Mouse (Mus musculus) bone marrow, adult 2 months (tissue): Measurements from ENCODE around the gene Enoph1. TPM values are rescaled to one million over a fixed set of nuclear protein-coding genes. Genes with fewer than 3 reads are reported as not detected.

ENCODE experiments used
- H3K27ac ChIP-seq: fragments of 200-500 bp; 2 replicates; pipeline ENCODE4 v1.5.1; 2012; ENCODE audit warnings: low read depth, mild to moderate bottlenecking, control low read depth, inconsistent platforms, low read length; ENCODE audit not compliant: control insufficient read depth, poor library complexity, insufficient read depth
- H3K4me1 ChIP-seq: fragments of 200-500 bp; 2 replicates; pipeline ENCODE4 v1.6.1; 2011; ENCODE audit warnings: low read length; ENCODE audit not compliant: control insufficient read depth, insufficient read depth
- H3K4me3 ChIP-seq: fragments of 200-500 bp; replicated peaks from 2 replicates; pipeline ENCODE3; 2011; ENCODE audit warnings: mild to moderate bottlenecking, low read depth, low read length, control low read depth; ENCODE audit not compliant: control insufficient read depth
- CTCF ChIP-seq: fragments of 200-500 bp; IDR thresholded peaks from 2 replicates; pipeline ENCODE4 v1.5.1; 2011; ENCODE audit warnings: low read length, control low read depth; ENCODE audit not compliant: control insufficient read depth, insufficient read depth
- POLR2A ChIP-seq: fragments of 200-500 bp; IDR thresholded peaks from 2 replicates; pipeline ENCODE4 v1.6.1; 2011; ENCODE audit warnings: low read depth, mild to moderate bottlenecking, control low read depth, low read length, borderline replicate concordance; ENCODE audit not compliant: control insufficient read depth
- WGBS: fragments of 180-500 bp; shearing (Covaris S2); methylation state at CpG from one replicate; pipeline ENCODE4 v1.1.7; 2018; 5-methylcytosine and 5-hydroxymethylcytosine counted together
- polyA plus RNA-seq: library from polyadenylated mRNA; stranded (reverse); fragments of >200 nt; gene quantifications from 2 replicates; pipeline ENCODE4 v1.2.4, GENCODE M21; 2011; ENCODE audit warnings: low replicate concordance; ENCODE audit not compliant: missing spikeins, insufficient read depth, insufficient read length

Enoph1 gene
- polyA plus RNA-seq, 1 experiment, result 7.5 TPM

DNA sequence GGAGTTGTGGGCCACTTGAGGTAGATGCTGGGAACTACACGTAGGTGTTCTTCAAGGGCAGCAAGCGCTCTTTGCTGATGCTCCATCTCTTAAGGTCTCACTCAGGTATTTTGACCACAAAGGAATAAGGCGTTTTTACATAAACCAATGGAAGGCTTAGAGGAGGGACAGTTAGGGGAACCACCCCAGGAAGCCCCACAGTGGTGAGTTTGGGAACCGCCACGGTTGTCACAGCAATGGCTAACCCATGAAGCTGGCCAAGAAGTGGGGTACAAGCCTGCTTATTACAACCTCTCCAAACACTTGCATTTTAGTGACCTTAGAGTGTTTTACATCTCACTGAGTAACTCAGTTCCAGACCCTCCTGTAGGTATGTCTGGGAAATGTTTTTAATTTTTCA lies 31.8 kb downstream of the Enoph1 start:
- Histone ChIP-seq H3K4me1 (no peaks in the 10 kb centered on the region; the same call in 1 of the 2 replicates), H3K4me3 (no peak overlapping the region), H3K27ac (no peak overlapping the region)
- 85% methylated on average over 5 of the region's 5 CpGs for WGBS
- no peak for TF ChIP-seq CTCF
- no peak for TF ChIP-seq POLR2A

- TF ChIP-seq CTCF, result no peak
- TF ChIP-seq POLR2A, result no peak
- Histone ChIP-seq H3K27ac (no peak overlapping the region), H3K4me3 (no peak overlapping the region), H3K4me1 (no peaks in the 10 kb centered on the region; the same call in 1 of the 2 replicates)
- WGBS, result 89% methylated on average over 9 of the region's 9 CpGs
Observed at GRCm38 (mm10) chr5:100072557-100072956, 32.8 kb downstream of the Enoph1 start.

- Histone ChIP-seq H3K4me3 (no peak overlapping the region), H3K27ac (no peak overlapping the region), H3K4me1 (no peaks in the 10 kb centered on the region; the same call in 1 of the 2 replicates)
- TF ChIP-seq CTCF (no peak), POLR2A (no peak)
- WGBS, result 65% methylated on average over 4 of the region's 4 CpGs
Observed at GRCm38 (mm10) chr5:100074571-100074970, 34.8 kb downstream of the Enoph1 start.

DNA sequence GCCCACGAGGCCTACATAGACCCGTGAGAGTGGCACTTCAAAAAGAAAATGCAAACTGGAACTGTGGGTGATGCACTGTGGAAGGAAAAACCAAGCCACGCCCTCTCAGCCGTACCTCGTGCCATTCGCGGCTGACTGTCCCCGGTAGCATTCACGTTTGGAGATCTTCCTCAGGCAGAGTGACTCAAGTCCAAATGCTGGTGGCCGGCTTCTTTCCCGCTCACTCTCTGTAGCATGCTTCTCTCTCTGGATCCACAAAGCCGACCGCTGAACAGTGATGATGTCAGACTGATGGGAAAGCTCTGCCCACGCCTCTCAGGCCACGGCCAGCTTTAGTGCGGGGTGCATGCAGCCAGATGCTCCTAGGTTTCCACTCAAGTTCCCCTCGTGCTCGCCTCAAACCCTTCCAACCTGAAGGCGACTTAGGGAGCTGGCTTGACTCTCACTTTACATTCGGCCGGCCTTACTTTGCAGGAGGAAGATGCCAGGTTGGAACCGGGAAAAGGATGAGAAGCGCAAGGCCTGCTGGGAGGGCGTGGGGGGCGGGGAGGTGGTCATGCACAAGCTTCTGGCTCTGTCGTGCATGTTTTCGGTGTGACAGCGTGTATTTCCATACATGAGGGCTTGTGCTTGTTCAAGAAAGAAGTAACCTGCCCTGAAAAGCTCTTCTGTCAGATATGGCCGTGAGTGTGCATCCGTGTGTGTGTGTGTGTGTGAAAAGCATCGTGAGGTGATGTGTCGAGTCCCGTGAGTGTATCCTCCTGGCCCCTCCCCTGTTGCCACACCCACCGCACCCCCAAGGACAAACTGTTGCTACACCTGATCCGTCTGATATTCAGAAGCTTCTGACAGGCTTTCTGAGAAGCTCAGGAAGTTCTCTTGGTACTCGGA lies 39.5 kb downstream of the Enoph1 start:
- Histone ChIP-seq H3K4me1 (no peaks in the 10 kb centered on the region; the same call in 1 of the 2 replicates), H3K4me3 (peak overlapping the region; percentile 1), H3K27ac (no peak overlapping the region)
- WGBS, result 36% methylated on average over 36 of the region's 36 CpGs
- no peak for TF ChIP-seq CTCF
- no peak for TF ChIP-seq POLR2A

GRCm38 (mm10) chr5:100079931-100080275 lies 40.1 kb downstream of the Enoph1 start:
- no peak overlapping the region for H3K4me3 ChIP-seq
- 70% methylated on average over 8 of the region's 8 CpGs for WGBS
- no peaks in the 10 kb centered on the region; the same call in 1 of the 2 replicates for H3K4me1 ChIP-seq
- H3K27ac ChIP-seq, result no peak overlapping the region
- TF ChIP-seq POLR2A, result no peak
- no peak for TF ChIP-seq CTCF

DNA sequence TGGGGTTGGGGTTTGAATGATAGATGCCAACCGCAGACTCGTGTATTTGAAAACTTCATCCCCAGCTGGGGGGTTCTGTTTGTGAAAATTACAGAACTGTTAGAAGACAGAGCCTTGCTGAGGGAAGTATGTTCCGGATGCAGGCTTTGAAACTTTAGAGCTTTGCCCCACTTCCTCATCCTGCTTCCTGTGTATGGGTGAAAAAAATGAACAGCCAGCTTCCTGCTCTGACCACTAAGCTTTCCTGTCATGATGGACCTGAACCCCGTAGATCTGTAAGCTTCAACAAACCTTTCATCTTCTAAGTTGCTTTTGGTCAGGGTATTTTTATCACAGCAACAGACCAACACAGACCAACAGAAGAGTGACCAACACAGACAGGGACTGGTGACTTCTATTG lies 42.2 kb downstream of the Enoph1 start:
- no peak overlapping the region for H3K27ac ChIP-seq
- no peak overlapping the region for H3K4me3 ChIP-seq
- 21% methylated on average over 4 of the region's 4 CpGs for WGBS
- TF ChIP-seq POLR2A (no peak), CTCF (no peak)
- no peaks in the 10 kb centered on the region; the same call in 1 of the 2 replicates for H3K4me1 ChIP-seq

DNA sequence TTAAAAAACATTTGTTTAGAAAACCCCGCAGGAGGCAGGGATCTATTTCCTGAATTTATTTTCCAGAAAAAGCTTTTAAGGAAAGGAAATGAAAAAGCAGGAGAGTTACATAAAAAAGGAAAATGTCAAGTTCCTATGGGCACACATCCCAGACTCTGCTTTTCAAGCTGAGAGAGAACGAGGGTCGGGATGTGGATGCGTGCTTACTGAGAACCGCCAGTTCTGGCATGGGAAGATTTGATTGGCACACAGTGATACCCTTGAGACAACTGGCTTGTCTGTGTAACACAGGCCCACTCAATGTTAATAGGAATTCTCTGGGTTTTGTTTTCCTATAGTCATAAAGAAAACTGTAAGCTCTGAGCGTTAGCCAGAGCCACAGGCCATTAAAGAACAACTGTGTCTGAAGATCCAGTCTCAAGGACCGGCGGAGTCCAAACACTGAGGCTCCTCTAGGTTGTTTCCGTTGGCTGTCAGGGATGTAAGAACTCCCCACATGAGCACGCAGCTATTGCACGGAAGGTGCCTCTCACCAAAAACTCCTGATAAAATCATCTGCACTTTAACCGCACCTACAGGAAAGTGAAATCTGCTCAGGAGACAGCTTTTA lies 44.3 kb downstream of the Enoph1 start:
- H3K27ac ChIP-seq, result no peak overlapping the region
- no peaks in the 10 kb centered on the region; the same call in 1 of the 2 replicates for H3K4me1 ChIP-seq
- TF ChIP-seq CTCF, result no peak
- WGBS, result 69% methylated on average over 12 of the region's 12 CpGs
- no peak overlapping the region for H3K4me3 ChIP-seq

GRCm38 (mm10) chr5:100085097-100085496 lies 45.3 kb downstream of the Enoph1 start:
- WGBS, result 66% methylated on average over 8 of the region's 8 CpGs
- H3K4me1 ChIP-seq, result no peaks in the 10 kb centered on the region; the same call in 1 of the 2 replicates
- TF ChIP-seq CTCF (no peak), POLR2A (no peak)
- H3K27ac ChIP-seq, result no peak overlapping the region
- no peak overlapping the region for H3K4me3 ChIP-seq
